Mouse (Mus musculus): ENCODE results near the gene Gm19684.

DNA sequence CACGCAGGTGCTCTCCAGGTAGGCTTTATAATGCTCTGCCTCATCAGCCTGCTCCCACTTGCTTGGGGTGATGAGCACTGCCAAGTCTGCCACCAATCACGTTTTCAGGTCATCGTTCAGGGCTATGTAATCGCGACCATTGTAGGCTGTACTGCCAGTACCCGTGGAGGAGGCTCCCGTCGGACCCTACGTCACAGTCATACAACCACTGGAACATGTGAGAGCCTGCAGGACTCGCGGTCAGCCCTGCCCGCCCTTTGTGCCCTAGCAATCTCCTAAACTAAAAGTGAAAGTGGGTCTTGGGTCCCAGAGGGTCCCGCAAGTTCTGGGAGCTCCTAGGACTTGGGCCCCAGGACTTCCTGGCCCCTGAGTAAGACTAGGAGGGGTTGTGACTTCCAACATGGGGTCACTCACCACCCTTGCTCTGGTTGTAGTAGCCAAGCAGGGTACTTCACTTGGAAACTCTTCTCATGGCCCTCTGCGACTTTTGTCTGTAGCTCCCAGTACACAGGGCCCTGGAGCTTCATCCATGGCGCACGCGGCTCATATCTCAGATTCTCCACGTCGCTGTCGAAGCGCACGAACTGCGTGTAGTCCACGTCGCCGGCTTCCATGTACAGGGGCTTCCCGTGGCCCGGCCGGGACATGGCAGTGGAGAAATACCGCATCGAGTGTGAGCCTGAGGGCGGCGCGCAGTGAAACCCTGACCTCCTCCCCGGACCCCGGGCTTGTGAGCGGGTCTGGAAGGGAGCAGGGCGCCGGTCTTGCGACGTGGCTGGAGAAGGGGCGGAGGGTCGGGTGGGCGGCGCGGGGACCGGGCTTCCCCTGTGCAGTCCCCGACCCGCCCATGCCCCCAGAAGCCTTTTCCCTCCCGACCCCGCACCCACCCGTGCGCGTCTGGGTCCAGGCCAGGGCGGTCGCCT, 39.9 kb downstream of the Gm19684 start:
- no peak for TF ChIP-seq CTCF (IDR thresholded peaks at IDR 0.05)
- TF ChIP-seq EP300 (IDR thresholded peaks at IDR 0.05), result no peak
